Mouse (Mus musculus) liver, embryonic 11.5 days (tissue): ENCODE data around the gene Acp1. TPM values are rescaled to one million over a fixed set of nuclear protein-coding genes. Genes with fewer than 3 reads are reported as not detected.

ENCODE experiments used
- ATAC-seq: fragments of 200-750 bp; cut with Nextera tagmentation; replicated peaks from 2 replicates; pipeline ENCODE4 v1.8.0; 2017; ENCODE audit warnings: moderate number of reproducible peaks, mild to moderate bottlenecking, moderate TSS enrichment, moderate library complexity; ENCODE audit not compliant: low FRiP score
- DNase-seq: peaks from one replicate; pipeline ENCODE4 v3.0.0-alpha.2; 2017; ENCODE audit warnings: low spot score
- H3K27ac ChIP-seq: fragments of 300-500 bp; sonication (generic); 2 replicates; pipeline ENCODE4 v1.5.1; 2014; ENCODE audit warnings: mild to moderate bottlenecking, low read depth, low read length, control low read depth
- H3K27me3 ChIP-seq: fragments of 300-500 bp; sonication (generic); replicated peaks from 2 replicates; pipeline ENCODE4 v1.6.1; 2014; ENCODE audit warnings: low read length, mixed read lengths; ENCODE audit not compliant: control insufficient read depth, insufficient read depth
- H3K36me3 ChIP-seq: fragments of 300-500 bp; sonication (generic); 2 replicates; pipeline ENCODE4 v1.6.1; 2014; ENCODE audit warnings: mild to moderate bottlenecking, low read length, moderate library complexity, mixed read lengths; ENCODE audit not compliant: control insufficient read depth, insufficient read depth
- H3K4me1 ChIP-seq: fragments of 300-500 bp; sonication (generic); replicated peaks from 2 replicates; pipeline ENCODE4 v1.6.1; 2014; ENCODE audit warnings: low read length, mixed read lengths; ENCODE audit not compliant: control insufficient read depth, insufficient read depth
- H3K4me2 ChIP-seq: fragments of 300-500 bp; sonication (generic); 2 replicates; pipeline ENCODE4 v1.6.1; 2014; ENCODE audit warnings: mild to moderate bottlenecking, control low read depth, moderate library complexity
- H3K4me3 ChIP-seq: fragments of 300-500 bp; sonication (generic); 2 replicates; pipeline ENCODE4 v1.5.1; 2014; ENCODE audit warnings: low read depth, low read length, control low read depth
- H3K9ac ChIP-seq: fragments of 300-500 bp; sonication (generic); 2 replicates; pipeline ENCODE4 v1.6.1; 2014; ENCODE audit warnings: low read depth, low read length, control low read depth
- H3K9me3 ChIP-seq: fragments of 300-500 bp; sonication (generic); 2 replicates; pipeline ENCODE4 v1.6.1; 2016; ENCODE audit warnings: low read length, inconsistent platforms, mixed read lengths; ENCODE audit not compliant: control insufficient read depth
- WGBS: fragments of 180-500 bp; shearing (Covaris S2); extraction: QIAGEN DNeasy Blood & Tissue Kit; methylation state at CpG from one replicate; pipeline ENCODE4 v1.1.7; 2014; 5-methylcytosine and 5-hydroxymethylcytosine counted together
- polyA plus RNA-seq: library from polyadenylated mRNA; unstranded; fragments of >200 nt; fragmentation: Nextera tagmentation; extraction: Ambion mirVana; gene quantifications from 2 replicates; pipeline ENCODE4 v1.2.1, GENCODE M21; 2014

Gene Acp1
- polyA plus RNA-seq: 308 and 350 TPM in 2 replicates

DNA sequence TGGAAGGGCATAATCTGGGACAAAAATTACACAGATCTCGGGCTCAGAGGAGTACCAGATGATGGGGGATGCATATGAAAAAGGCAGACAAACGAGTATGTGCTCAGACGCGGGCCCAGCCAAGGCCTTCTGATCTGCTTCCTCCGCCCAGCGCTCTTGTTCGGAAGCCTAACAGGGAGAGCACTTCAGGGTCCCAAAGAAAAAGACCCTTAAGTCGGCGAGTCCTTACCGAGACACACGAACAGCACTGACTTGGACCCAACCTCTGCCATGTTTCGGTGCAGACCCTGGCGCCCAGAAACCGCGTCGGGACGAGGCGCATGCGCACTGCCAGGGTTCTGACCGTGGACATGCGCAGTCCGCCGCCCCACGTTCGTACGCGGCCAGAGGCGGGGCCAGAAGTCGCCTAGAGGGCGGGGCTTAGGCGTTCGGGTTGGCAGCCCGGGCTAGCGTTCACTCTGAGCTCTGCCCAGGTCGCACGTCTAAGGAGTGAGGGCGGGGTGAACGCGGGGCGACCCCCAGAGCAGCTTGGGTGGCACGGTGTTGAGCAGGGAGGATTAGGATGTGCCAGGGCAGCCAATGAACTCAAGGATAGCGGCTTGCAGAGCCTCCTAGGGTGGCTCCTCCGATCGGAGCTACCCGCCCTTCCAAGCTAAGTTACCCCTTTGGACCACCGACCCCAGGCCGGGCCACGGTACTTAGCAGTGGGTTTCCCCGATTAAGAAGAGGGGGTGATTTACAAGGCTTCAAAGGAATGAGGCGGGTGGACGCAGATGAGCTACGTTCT, at the start of gene Acp1, which contains the start of gene Sh3yl1:
Acp1 (minus strand) TSS at position 329 of the 787 bp plus-strand sequence.
Sh3yl1 (plus strand) TSS at position 408 of the 787 bp plus-strand sequence.
- H3K36me3 ChIP-seq: 0 out of 2 replicates have a peak, but pooled peaks cover 2% of the 10 kb centered on the region
- ATAC-seq (peak; percentile 88), DNase-seq (peak; percentile 88)
- peak within 1 kb of the TSS; percentile 89 for H3K4me2 ChIP-seq
- H3K9ac ChIP-seq: peak within 1 kb of the TSS; percentile 77
- H3K4me3 ChIP-seq: peak within 1 kb of the TSS; percentile 70
- peak within 1 kb of the TSS; percentile 89 for H3K27ac ChIP-seq
- under 1% methylated on average over 52 of the region's 52 CpGs for WGBS
- peaks cover 10% of the 10 kb centered on the region for H3K4me1 ChIP-seq
- no peaks in the 10 kb centered on the region for H3K9me3 ChIP-seq
- no peaks in the 10 kb centered on the region for H3K27me3 ChIP-seq

DNA sequence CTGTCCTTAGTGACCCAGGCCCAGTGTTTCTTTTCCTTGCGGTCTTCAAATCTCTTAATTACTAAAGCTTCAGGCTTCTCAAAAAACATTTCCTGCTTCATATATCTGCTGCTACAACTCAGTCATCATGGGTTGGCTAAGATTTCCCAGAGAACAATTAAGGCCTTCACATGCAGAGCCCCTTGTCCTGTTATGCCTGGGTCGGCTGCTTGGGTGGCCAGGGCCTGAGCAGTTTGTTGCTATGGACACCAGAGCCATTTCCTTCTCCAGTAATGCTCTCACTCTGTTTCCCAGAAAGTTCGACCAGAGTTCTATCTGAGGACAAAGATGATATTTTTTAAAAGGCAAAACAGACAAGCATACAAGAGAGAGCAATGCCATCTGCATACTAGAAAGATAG, 32.8 kb upstream of the Acp1 start:
- Histone ChIP-seq H3K4me1 (no peaks in the 10 kb centered on the region), H3K27ac (no peak overlapping the region), H3K9me3 (no peaks in the 10 kb centered on the region), H3K27me3 (no peaks in the 10 kb centered on the region), H3K9ac (no peak overlapping the region), H3K4me3 (no peak overlapping the region), H3K36me3 (no peaks in the 10 kb centered on the region), H3K4me2 (no peak overlapping the region)
- ATAC-seq (no peak), DNase-seq (no peak)
- 75% methylated on average over 3 of the region's 3 CpGs for WGBS

DNA sequence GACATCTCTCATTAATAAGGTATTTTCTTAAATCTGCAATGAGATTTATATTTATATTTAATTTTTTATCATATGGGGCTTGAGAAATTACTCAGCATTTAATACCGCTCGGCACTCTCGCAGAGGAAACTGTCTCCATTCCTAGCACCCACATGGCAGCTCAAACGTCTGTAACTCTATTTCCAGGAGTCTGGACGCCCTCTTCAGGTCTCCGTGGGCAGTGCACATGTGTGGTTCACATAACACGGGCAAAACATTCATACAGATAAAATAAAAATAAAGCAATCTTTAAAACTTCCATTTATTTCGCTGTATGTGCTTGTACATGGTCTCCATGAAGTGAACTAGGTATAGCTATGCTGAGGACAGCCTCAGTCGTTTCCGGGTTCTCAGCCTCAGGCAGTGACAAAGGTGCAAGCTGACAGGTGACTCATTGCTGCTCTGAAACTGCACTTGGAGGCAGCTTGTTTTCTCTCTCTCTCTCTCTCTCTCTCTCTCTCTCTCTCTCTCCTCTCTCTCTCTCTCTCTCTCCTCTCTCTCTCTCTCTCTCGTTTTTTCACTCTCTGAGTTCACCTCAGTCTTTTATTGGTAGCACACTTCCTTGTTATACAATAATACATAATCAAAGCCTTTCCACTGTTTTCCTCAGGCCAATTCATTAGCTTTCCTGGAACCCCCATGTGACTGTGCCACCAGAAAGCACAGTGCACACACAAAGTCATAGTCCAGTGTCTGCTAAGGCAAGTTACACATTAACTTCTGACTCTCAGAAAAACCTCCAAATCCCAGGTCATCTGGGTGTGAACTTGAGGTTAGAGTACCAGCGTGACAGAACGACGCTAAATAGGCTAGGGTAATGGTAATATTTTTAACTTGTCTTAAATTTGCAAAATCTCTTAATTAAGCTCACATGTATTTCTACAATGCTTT, 31.9 kb upstream of the Acp1 start:
- ATAC-seq (peak; percentile 57; the same call in 1 of the 2 replicates), DNase-seq (no peak)
- Histone ChIP-seq H3K36me3 (no peaks in the 10 kb centered on the region), H3K4me1 (no peaks in the 10 kb centered on the region), H3K4me3 (no peak overlapping the region), H3K9me3 (no peaks in the 10 kb centered on the region), H3K9ac (no peak overlapping the region), H3K27me3 (no peaks in the 10 kb centered on the region), H3K4me2 (no peak overlapping the region), H3K27ac (peak overlapping the region; percentile 53; the same call in 1 of the 2 replicates)
- 81% methylated on average over 14 of the region's 14 CpGs for WGBS

DNA sequence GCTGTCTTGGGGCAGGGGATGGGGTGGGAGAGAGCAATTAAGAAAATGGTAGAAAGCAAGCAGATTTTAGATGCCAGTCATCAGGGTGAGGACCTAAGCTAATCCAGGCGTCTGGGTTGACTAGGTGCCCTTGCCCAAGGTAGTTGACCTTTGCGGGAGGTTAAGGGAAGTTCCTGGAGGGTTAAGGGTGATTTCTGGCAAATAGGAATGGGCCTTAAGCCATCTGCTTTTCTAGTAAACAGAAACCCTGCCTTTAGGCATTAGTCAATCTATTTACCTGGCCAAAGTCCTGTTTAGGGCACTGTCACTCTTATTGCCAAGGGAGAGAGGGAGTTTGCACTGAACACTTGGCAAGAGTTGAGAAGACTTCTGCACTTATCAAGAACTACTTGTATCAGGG, 25.5 kb upstream of the Acp1 start:
- no peak for ATAC-seq
- WGBS: 76% methylated on average over 2 of the region's 2 CpGs
- no peak overlapping the region for H3K4me3 ChIP-seq
- no peak for DNase-seq
- no peaks in the 10 kb centered on the region for H3K27me3 ChIP-seq
- no peaks in the 10 kb centered on the region for H3K9me3 ChIP-seq
- no peaks in the 10 kb centered on the region for H3K36me3 ChIP-seq
- H3K9ac ChIP-seq: no peak overlapping the region
- no peaks in the 10 kb centered on the region for H3K4me1 ChIP-seq
- H3K27ac ChIP-seq: no peak overlapping the region
- H3K4me2 ChIP-seq: no peak overlapping the region

DNA sequence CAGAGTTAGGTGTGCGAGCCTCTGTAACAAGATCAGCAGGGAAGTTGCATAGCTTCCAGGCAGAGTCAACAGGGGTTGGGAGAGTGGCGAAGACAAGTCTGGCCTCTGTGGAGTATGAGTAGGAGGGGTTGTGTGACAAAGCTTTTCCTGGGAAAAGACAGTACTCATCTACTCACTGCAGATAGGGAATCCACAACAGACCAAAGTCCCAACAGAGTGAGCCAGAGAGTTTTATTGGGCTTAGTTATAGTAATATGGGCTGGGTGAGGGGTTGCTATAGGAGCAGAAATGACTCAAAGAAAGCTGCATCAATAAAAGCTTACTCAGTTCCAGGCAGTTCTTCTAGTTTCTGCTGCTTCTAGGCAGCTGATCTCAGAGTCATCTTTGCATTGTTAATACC, 21.9 kb upstream of the Acp1 start:
- no peak overlapping the region for H3K4me2 ChIP-seq
- no peaks in the 10 kb centered on the region for H3K27me3 ChIP-seq
- WGBS: 82% methylated on average over 2 of the region's 2 CpGs
- H3K4me1 ChIP-seq: no peaks in the 10 kb centered on the region
- H3K4me3 ChIP-seq: no peak overlapping the region
- H3K27ac ChIP-seq: no peak overlapping the region
- no peak overlapping the region for H3K9ac ChIP-seq
- no peak for ATAC-seq
- DNase-seq: no peak
- H3K36me3 ChIP-seq: no peaks in the 10 kb centered on the region
- H3K9me3 ChIP-seq: no peaks in the 10 kb centered on the region

DNA sequence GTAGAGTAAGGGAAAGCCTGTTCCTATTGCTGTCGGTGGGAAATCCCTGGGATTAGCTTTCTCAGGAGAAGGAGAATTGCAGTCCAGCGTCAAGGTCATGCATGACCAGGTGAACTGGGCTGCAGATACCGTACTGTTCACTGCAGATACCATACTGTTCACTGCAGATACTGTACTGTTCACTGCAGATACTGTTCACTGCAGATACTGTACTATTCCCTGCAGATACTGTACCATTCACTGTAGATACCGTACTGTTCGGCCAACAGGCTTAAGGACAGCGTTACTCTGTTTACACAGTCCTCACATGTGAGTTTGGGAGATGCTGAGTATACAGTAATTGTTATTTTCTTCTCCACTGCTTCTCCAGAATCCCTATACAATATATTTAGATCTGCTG, 16.8 kb upstream of the Acp1 start:
- no peaks in the 10 kb centered on the region for H3K27me3 ChIP-seq
- H3K4me2 ChIP-seq: no peak overlapping the region
- no peaks in the 10 kb centered on the region for H3K36me3 ChIP-seq
- no peaks in the 10 kb centered on the region for H3K4me1 ChIP-seq
- DNase-seq (no peak), ATAC-seq (no peak; the same call in 1 of the 2 replicates)
- no peak overlapping the region for H3K9ac ChIP-seq
- no peaks in the 10 kb centered on the region for H3K9me3 ChIP-seq
- no peak overlapping the region for H3K4me3 ChIP-seq
- H3K27ac ChIP-seq: no peak overlapping the region
- WGBS: 81% methylated on average over 6 of the region's 6 CpGs

DNA sequence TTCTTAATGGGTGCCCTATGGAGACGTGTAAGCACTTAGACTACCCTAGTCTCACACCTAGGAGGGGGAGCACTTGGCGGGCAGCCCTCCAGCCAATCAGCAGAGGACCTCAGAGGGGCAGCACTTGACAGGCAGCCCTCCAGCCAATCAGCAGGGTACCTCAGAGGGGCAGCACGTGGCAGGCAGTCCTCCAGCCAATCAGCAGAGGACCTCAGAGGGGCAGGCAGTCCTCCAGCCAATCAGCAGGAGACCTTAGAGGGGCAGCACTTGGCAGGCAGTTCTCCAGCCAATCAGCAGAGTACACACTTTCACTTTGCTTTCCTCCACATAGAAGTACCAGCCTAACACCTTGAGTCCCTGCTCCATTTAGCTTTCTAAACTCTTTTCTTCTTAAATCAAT, 11.0 kb upstream of the Acp1 start:
- no peak for DNase-seq
- Histone ChIP-seq H3K9ac (no peak overlapping the region), H3K9me3 (no peaks in the 10 kb centered on the region), H3K27me3 (no peaks in the 10 kb centered on the region), H3K36me3 (no peaks in the 10 kb centered on the region), H3K27ac (no peak overlapping the region), H3K4me1 (no peaks in the 10 kb centered on the region), H3K4me2 (no peak overlapping the region), H3K4me3 (no peak overlapping the region)
- ATAC-seq: peak; percentile 68
- 78% methylated on average over 3 of the region's 3 CpGs for WGBS

DNA sequence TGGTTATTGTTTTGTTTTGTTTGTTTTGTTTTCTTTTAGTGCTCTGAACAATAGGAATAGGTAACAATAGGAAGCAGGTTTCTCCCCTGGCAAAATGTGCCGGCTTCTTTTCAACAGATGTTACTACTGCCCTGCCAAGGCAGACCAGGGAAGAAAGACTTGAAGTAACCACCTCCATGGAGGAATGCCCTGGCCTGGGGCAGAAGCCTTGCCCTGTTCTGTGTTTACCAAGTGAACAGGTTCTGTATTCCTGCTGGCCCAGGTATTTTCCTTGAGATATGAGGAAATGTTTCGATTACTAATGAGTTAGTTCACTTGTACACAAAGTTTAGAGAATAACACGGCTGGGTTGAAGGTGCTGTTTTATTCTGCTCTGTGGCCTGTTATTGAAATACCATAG, 1.5 kb upstream of the Acp1 start:
- Histone ChIP-seq H3K27me3 (no peaks in the 10 kb centered on the region), H3K27ac (no peak overlapping the region), H3K4me3 (peak overlapping the region; percentile 70), H3K4me1 (peaks cover 5% of the 10 kb centered on the region), H3K4me2 (peak overlapping the region; percentile 89), H3K9ac (no peak overlapping the region), H3K36me3 (0 out of 2 replicates have a peak, but pooled peaks cover 2% of the 10 kb centered on the region), H3K9me3 (no peaks in the 10 kb centered on the region)
- ATAC-seq (no peak), DNase-seq (no peak)
- WGBS: 68% methylated on average over 3 of the region's 3 CpGs
